Mouse (Mus musculus) erythroblast, embryonic 14.5 days (primary cell): ENCODE results near the gene Epha3.

Experiments
- GATA1 ChIP-seq: IDR thresholded peaks from 2 replicates; pipeline ENCODE4 v1.6.1; 2012; ENCODE audit warnings: low read length, inconsistent platforms, mixed read lengths
- TAL1 ChIP-seq: IDR thresholded peaks from 3 replicates; pipeline ENCODE4 v1.6.1; 2012; ENCODE audit warnings: low read length, inconsistent platforms, mixed read lengths

GRCm38 (mm10) chr16:63657743-63658142 lies 206.2 kb downstream of the Epha3 start:
- TF ChIP-seq GATA1 (no peak), TAL1 (no peak)
